Mouse (Mus musculus) spleen, adult 2 months (tissue): ENCODE data around the gene Bag1.

ENCODE experiments used
- CTCF ChIP-seq: fragments of 200-500 bp; IDR thresholded peaks from 2 replicates; pipeline ENCODE4 v1.5.1; 2011; ENCODE audit warnings: mild to moderate bottlenecking, inconsistent platforms; ENCODE audit not compliant: insufficient read depth, insufficient read length, insufficient replicate concordance; ENCODE audit errors: extremely low read depth
- POLR2A ChIP-seq: fragments of 200-500 bp; IDR thresholded peaks from 2 replicates; pipeline ENCODE4 v1.6.1; 2011; ENCODE audit warnings: low read depth, low read length, inconsistent platforms

- TF ChIP-seq CTCF, result no peak
- TF ChIP-seq POLR2A, result no peak
These were observed 24.9 kb downstream of the Bag1 start for GRCm38 (mm10) chr4:40923087-40923651.
